Comparison of ENCODE assay signal across 21 mouse cellular contexts in the genomic region with DNA sequence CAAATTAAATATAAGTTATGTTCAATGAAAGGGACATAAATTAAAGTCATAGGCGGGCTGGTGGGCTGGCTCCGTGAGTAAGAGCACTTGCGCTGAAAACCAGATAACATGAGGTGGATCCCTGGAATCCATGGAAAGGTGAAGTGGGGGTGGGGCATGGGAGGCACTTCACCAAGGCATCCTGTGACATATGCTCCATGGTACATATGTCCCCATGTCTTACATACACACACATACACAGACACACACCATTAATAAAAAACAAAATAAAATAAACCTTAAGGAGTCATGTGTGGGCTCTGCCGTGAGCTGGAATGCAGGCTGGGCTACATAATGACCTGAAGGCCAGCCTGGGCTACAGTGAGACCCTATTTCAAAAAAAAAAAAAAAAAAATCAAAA. TPM values are rescaled to one million over a fixed set of nuclear protein-coding genes. Genes with fewer than 3 reads are reported as not detected.
"Had no signal": no experiment of that assay in that cellular context is flagged by ENCODE, and none has a peak within 500 bp of the region (broad histone marks: within the 10 kb centered on the region; RNA-seq: fewer than 3 reads in every experiment).

No protein-coding gene starts in this region.

- DNase-seq: retina, postnatal 1 day; right cerebral cortex, adult 18-20 months; right cerebral cortex, postnatal 14 days; right cerebral cortex, postnatal 25 days; right cerebral cortex, postnatal 4 days; spleen, adult 18-20 months; thymus, adult 18-20 months; thymus, adult 2 months; thymus, postnatal 14 days; thymus, postnatal 25 days; thymus, postnatal 36 days; thymus, postnatal 4 days had no signal

- H3K4me1 ChIP-seq: neural tube, embryonic 13.5 days; neural tube, embryonic 15.5 days; stomach, embryonic 15.5 days had no signal

- H3K4me3 ChIP-seq: neural tube, embryonic 13.5 days; neural tube, embryonic 15.5 days; stomach, embryonic 15.5 days had no signal

- H3K9ac ChIP-seq: neural tube, embryonic 13.5 days; neural tube, embryonic 15.5 days; stomach, embryonic 15.5 days had no signal

- H3K4me2 ChIP-seq: neural tube, embryonic 13.5 days; neural tube, embryonic 15.5 days; stomach, embryonic 15.5 days had no signal

- H3K9me3 ChIP-seq: neural tube, embryonic 13.5 days; neural tube, embryonic 15.5 days; stomach, embryonic 15.5 days had no signal

- H3K27ac ChIP-seq: neural tube, embryonic 13.5 days; neural tube, embryonic 15.5 days; stomach, embryonic 15.5 days; stomach, postnatal 0 days had no signal

- H3K27me3 ChIP-seq: neural tube, embryonic 13.5 days; neural tube, embryonic 15.5 days; stomach, embryonic 15.5 days had no signal

- H3K36me3 ChIP-seq: neural tube, embryonic 13.5 days; neural tube, embryonic 15.5 days; stomach, embryonic 15.5 days had no signal

RNA-seq across cellular contexts. Expression of a gene that starts 31.2 kb away (rescaled TPM):
- polyA plus RNA-seq: small intestine, adult 2 months; spleen, adult 2 months; stomach, embryonic 14.5 days; stomach, postnatal 0 days; thymus, adult 2 months; thymus, postnatal 0 days; urinary bladder, adult 2 months had no signal
